Mouse (Mus musculus): ENCODE measurements at regions not wholly inside any gene's neighbourhood (a gene's known extent, or its start where the extent isn't known, plus 50 kb on each side); places are given as distances from the start of the nearest gene placed in this dataset.
A peak's percentile ranks its signal among the peaks of the same experiment; 100 is the strongest.

GRCm38 (mm10) chr10:116654091-116654490, 72.8 kb upstream of the Cnot2 start:
- no peak for DNase-seq (ENCODE audit: extremely low spot score in 1 of 2, low spot score in 1 of 2)

DNA sequence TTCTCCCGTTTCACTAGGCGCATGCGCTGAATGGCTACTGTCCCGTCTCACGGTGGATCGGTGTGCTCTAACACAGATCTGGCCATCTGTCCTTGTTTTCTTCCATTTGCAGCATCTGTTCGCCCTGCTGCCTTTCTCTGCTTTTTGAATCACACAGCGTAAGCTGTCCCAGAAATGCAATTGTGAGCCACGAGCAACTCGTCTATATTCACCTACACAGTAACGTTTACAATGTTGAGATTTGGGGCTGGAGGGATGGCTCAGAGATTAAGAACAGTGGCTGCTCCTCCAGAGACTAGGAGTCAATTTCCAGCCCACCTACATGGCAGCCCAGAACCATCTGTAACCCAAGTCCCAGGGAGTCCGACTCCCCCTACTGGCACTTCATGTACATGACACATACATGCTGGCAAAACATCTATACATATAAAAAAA, 72.2 kb upstream of the Cnot2 start:
- DNase-seq (ENCODE audit: extremely low spot score in 1 of 2, low spot score in 1 of 2) = peak; percentile 45 to 66

DNA sequence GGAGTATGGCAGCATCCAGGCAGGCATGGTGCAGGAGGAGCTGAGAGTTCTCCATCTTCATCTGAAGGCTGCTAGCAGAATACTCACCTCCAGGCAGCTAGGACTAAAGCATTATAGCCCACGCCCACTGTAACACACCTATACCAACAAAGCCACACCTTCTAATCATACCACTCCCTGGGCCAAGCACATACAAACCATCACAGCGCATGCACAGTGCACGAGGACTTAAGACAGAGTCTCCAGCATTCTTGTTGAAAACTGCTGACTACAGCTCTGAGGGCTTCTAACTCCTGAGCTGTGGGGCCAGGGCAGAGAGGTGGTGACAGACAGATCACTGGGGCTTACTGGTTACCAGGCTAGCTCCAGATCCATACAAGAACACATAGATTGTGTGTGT, 68.0 kb upstream of the Cnot2 start:
- no peak for DNase-seq (ENCODE audit: extremely low spot score in 1 of 2, low spot score in 1 of 2)

- no peak for DNase-seq (ENCODE audit: extremely low spot score in 1 of 2, low spot score in 1 of 2)
Measured at GRCm38 (mm10) chr10:116646035-116646434, 64.7 kb upstream of the Cnot2 start.

GRCm38 (mm10) chr10:116645631-116646030, 64.3 kb upstream of the Cnot2 start:
- no peak for DNase-seq (ENCODE audit: extremely low spot score in 1 of 2, low spot score in 1 of 2)

DNA sequence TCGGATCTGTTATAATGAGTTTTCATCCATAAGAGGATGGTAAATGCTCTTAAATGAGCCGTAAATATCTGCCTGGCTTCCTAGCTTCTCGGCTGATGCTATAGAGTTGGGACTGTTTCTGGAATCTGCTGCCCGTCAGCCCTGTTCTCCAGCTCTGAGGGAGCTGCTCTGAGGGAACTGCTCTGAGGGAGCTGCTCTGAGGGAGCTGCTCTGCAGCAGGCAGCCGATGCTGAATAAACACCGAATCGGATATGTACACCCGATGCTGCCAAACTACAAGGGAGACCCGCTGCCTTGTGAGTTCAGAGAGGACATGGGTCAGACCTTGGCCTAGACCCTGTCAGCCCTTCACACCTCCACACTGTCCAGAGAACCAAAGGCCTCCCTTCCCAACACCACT, 63.8 kb upstream of the Cnot2 start:
- DNase-seq (ENCODE audit: extremely low spot score in 1 of 2, low spot score in 1 of 2) = no peak
